Mouse (Mus musculus) E14TG2a.4 (cell line): Measurements from ENCODE around the gene Sgf29.
A peak's percentile ranks its signal among the peaks of the same experiment; 100 is the strongest.

ENCODE experiments used
- H3K27me3 ChIP-seq: 2 replicates; pipeline ENCODE4 v1.6.1; 2014; ENCODE audit warnings: low read length, control low read depth; ENCODE audit not compliant: insufficient read depth
- H3K36me3 ChIP-seq: 2 replicates; pipeline ENCODE4 v1.6.1; 2014; ENCODE audit warnings: low read length, control low read depth; ENCODE audit not compliant: insufficient read depth
- H3K4me1 ChIP-seq: replicated peaks from 2 replicates; pipeline ENCODE4 v1.6.1; 2014; ENCODE audit warnings: low read depth, low read length, control low read depth
- H3K4me3 ChIP-seq: replicated peaks from 2 replicates; pipeline ENCODE4 v1.5.1; 2014; ENCODE audit warnings: mild to moderate bottlenecking, low read length
- H3K9me3 ChIP-seq: 2 replicates; pipeline ENCODE4 v1.6.1; 2014; ENCODE audit warnings: low read length, control low read depth
- CTCF ChIP-seq: conservative IDR thresholded peaks from 2 replicates; pipeline ENCODE4 v1.5.1; 2014; ENCODE audit warnings: low read length
- NANOG ChIP-seq: IDR thresholded peaks from 2 replicates; pipeline ENCODE4 v1.6.1; 2014; ENCODE audit warnings: borderline replicate concordance, low read length, mixed read lengths
- POU5F1 ChIP-seq: IDR thresholded peaks from 2 replicates; pipeline ENCODE4 v1.6.1; 2014; ENCODE audit warnings: low read length, borderline replicate concordance

Sgf29 gene

DNA sequence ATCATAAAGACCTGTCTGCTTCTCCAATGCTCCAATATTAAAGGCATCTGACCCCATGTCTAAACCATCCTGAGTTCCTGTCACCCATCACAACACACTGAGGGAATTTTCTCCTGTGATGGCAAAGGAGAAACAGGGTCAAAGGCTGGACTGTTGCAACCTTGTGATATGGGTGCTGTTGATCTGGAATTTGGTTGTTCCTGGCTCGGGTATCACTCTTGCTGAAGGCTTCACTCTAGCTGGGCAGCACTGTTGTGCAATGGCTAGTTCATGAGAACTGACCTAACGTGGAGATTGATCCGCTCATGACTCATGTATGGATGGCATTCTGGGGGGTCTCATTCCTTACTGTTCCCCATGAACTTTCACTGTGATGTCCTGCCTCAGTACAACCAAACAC lies 39.9 kb downstream of the Sgf29 start:
- TF ChIP-seq CTCF (no peak), NANOG (no peak), POU5F1 (no peak)
- H3K9me3 ChIP-seq: no peaks in the 10 kb centered on the region
- no peak overlapping the region for H3K4me3 ChIP-seq
- H3K36me3 ChIP-seq: peaks cover 44% of the 10 kb centered on the region
- H3K27me3 ChIP-seq: no peaks in the 10 kb centered on the region
- peaks cover 34% of the 10 kb centered on the region for H3K4me1 ChIP-seq

DNA sequence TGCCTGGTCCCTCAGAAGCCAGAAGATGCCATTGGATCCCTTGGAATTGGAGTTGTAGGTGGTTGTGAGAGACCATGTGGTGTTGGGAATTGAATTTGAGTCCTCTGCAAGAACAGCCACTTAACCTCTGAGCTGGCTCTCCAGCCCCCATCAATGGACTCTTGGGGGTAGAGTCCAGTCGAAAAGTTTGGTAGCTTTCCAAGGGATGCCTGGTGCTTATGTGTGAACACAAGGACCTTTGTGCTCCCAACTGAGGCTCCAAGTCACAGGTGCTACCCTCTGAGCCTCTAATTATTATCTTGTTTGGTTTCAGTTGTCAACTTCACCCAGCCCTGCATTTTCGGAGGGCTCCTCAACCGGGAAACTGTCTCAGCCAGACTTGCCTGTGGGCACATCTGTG lies 41.6 kb downstream of the Sgf29 start:
- H3K4me1 ChIP-seq: peaks cover 34% of the 10 kb centered on the region
- H3K4me3 ChIP-seq: no peak overlapping the region
- TF ChIP-seq CTCF (no peak), POU5F1 (no peak)
- peaks cover 44% of the 10 kb centered on the region for H3K36me3 ChIP-seq
- no peaks in the 10 kb centered on the region for H3K9me3 ChIP-seq
- no peaks in the 10 kb centered on the region for H3K27me3 ChIP-seq

GRCm38 (mm10) chr7:126691676-126692075 lies 42.6 kb downstream of the Sgf29 start:
- Histone ChIP-seq H3K36me3 (peaks cover 45% of the 10 kb centered on the region), H3K9me3 (no peaks in the 10 kb centered on the region), H3K4me1 (peaks cover 38% of the 10 kb centered on the region), H3K27me3 (no peaks in the 10 kb centered on the region), H3K4me3 (peak overlapping the region; percentile 66; the same call in 1 of the 2 replicates)
- TF ChIP-seq CTCF (no peak), POU5F1 (no peak), NANOG (no peak)

DNA sequence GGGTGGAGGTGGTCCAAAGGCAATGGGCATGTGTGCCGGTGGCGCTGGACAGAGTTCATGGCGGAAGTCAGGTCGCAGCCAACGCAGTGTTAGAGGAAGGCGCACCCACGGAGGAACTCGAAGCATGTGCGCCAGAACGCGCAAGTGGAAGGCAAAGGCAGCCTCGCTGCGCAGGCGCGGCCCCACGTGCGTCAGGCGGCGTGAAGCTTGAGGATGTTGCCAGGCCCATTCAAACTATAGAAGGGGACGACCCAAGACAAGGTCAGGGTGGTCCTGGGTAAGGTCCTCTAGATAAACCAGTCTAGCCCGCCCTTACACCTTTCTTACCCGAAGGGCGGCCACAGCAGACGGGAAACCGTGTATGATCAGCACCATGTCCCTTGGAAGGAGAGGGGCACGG lies 43.3 kb downstream of the Sgf29 start:
- H3K4me1 ChIP-seq: peaks cover 46% of the 10 kb centered on the region
- H3K9me3 ChIP-seq: no peaks in the 10 kb centered on the region
- peaks cover 53% of the 10 kb centered on the region for H3K36me3 ChIP-seq
- H3K4me3 ChIP-seq: peak overlapping the region; percentile 66
- no peaks in the 10 kb centered on the region for H3K27me3 ChIP-seq
- TF ChIP-seq CTCF: no peak
- no peak for TF ChIP-seq NANOG
- TF ChIP-seq POU5F1: no peak

- peaks cover 54% of the 10 kb centered on the region for H3K4me1 ChIP-seq
- H3K9me3 ChIP-seq: no peaks in the 10 kb centered on the region
- H3K4me3 ChIP-seq: peak overlapping the region; percentile 98; the same call in 1 of the 2 replicates
- no peaks in the 10 kb centered on the region for H3K27me3 ChIP-seq
- H3K36me3 ChIP-seq: peaks cover 61% of the 10 kb centered on the region
- TF ChIP-seq POU5F1 (no peak), CTCF (peak; percentile 94), NANOG (no peak)
Measured at GRCm38 (mm10) chr7:126693256-126693655, 44.1 kb downstream of the Sgf29 start.

- H3K4me3 ChIP-seq: peak overlapping the region; percentile 98
- H3K4me1 ChIP-seq: peaks cover 57% of the 10 kb centered on the region
- H3K36me3 ChIP-seq: peaks cover 65% of the 10 kb centered on the region
- H3K9me3 ChIP-seq: no peaks in the 10 kb centered on the region
- TF ChIP-seq CTCF (no peak), POU5F1 (no peak), NANOG (no peak)
- H3K27me3 ChIP-seq: no peaks in the 10 kb centered on the region
Measured at GRCm38 (mm10) chr7:126693781-126694180, 44.7 kb downstream of the Sgf29 start.

GRCm38 (mm10) chr7:126694441-126695051 lies 45.4 kb downstream of the Sgf29 start:
- Histone ChIP-seq H3K9me3 (no peaks in the 10 kb centered on the region), H3K36me3 (peaks cover 65% of the 10 kb centered on the region), H3K4me1 (peaks cover 65% of the 10 kb centered on the region), H3K4me3 (peak overlapping the region; percentile 98), H3K27me3 (no peaks in the 10 kb centered on the region)
- TF ChIP-seq CTCF (no peak), POU5F1 (no peak), NANOG (no peak)

DNA sequence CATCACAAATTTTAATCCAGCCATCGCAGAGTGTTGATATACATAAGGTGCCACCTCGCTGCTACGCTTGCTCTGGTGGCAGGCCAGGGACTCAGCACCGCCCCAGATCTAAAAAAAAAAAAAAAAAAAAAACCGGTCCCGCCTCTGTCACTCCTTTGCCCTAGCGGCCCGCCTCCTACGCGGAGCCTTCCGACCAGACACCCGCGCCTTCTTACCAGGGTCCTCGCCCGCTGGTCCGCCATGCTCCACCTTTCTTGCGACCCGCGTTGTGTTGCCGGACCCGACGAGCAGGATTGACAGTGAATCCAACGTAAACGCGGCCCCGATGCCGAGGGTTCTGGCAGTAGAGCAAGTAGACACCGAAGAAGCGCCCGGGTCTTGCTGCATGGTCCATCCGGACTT lies 46.1 kb downstream of the Sgf29 start, which contains the start of gene Bola2:
Gene Bola2 (plus strand): TSS at position 192 of the 402 bp plus-strand sequence.
- TF ChIP-seq CTCF (no peak), NANOG (no peak), POU5F1 (no peak)
- Histone ChIP-seq H3K9me3 (no peaks in the 10 kb centered on the region), H3K36me3 (peaks cover 65% of the 10 kb centered on the region)

More for the DNA sequence above, 46.1 kb downstream of the Sgf29 start, which contains the start of gene Bola2:
- Histone ChIP-seq H3K4me1 (peaks cover 68% of the 10 kb centered on the region), H3K4me3 (peak within 1 kb of the TSS; percentile 98), H3K27me3 (no peaks in the 10 kb centered on the region)
